Mouse (Mus musculus): Measurements from ENCODE around the gene Manbal. TPM values are rescaled to one million over a fixed set of nuclear protein-coding genes. Genes with fewer than 3 reads are reported as not detected.

The Manbal gene
- total RNA-seq (2021) = 10 to 100 TPM; 65.5 to 67.4 TPM

DNA sequence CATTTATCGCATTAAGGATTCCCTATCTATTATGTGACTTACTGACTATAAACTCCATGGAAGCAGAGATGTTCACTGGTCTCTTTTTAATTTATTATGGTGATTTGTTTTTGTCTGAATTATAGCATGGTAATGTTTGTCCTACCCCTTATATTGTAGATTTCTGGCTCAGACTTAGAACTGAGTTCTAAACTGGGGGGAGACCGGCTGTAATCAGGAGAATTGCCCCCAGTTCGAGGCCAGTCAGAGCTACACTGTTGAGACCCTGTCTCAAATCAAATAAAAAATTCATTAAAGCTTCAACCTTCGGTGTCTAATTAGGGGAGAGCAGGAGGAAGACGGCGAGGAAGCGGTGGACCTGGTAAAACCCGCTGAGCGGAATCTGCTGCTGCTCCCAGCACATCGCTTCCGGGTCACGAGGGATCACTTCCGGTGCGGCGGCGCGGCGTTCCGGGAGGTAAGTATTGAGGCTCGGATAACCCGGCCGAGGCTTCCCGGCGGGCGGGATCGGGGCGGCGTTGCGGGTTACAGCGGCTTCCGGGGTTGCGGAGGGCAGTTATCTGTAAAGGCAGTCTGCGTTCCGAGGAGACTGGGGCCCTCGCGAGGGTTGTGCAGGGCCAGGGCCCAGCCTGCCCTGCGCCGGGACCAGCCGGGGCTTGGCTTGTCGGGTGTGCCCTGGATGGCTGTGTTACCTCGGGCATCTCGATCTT, at the start of gene Manbal:
Gene Manbal (plus strand): TSS at position 411 of the 710 bp plus-strand sequence.
- intact Hi-C loops (cut with DNase I) = no loop called here
- DNase-seq (ENCODE audit: low spot score in 2 of 2) = peak; percentile 95 to 96

DNA sequence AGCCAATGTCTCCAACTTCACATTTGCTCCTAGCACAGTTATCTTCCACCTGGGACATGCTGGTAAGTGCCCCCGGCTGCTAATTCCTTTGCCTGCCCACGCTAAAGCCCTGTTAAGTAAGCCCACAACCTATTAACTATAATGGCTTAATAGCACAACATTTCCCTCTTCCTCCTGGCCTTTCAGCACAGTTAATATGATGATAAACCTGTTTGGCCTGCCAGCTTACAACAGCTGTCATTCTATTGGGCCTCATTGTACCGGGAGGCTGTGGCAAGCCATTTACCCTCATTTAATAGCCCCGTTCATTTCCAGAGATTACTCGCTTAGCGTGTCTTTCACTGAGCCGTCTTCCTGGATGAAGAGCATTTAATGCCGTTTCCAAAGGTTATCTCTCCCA, 47.3 kb upstream of the Manbal start:
- intact Hi-C loops (cut with DNase I) = no loop called here
- no peak for DNase-seq (ENCODE audit: low spot score in 2 of 2)

DNA sequence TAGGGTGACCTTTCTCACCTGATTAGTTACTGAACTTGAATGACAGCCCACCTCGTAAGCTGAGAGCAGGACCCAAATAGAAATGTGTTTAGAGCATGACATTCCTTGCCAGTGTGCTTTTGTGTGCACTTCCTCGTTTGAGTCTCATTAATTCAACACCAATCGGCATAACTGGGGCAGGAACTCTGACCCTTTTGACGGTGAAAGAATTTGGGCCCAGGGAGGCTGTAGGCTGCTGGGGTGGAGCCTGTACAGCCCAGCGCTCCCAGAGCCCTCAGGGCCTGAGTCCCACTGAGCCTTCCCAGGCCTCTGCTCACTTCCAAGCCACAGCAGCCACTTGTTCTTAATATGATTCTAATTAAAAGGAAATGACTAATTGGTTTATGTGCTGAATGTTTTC, 46.5 kb upstream of the Manbal start:
- no peak for DNase-seq (ENCODE audit: low spot score in 2 of 2)
- intact Hi-C loops (cut with DNase I) = no loop called here

- no peak for DNase-seq (ENCODE audit: low spot score in 2 of 2)
- intact Hi-C loops (cut with DNase I) = no loop called here
Observed at GRCm38 (mm10) chr2:157322029-157322766, 45.2 kb upstream of the Manbal start.

GRCm38 (mm10) chr2:157325238-157325637, 42.2 kb upstream of the Manbal start:
- intact Hi-C loops (cut with DNase I) = no loop called here

GRCm38 (mm10) chr2:157328106-157328505, 39.3 kb upstream of the Manbal start:
- intact Hi-C loops (cut with DNase I) = no loop called here
- DNase-seq (ENCODE audit: low spot score in 2 of 2) = no peak

More at GRCm38 (mm10) chr2:157325238-157325637, 42.2 kb upstream of the Manbal start:
- DNase-seq (ENCODE audit: low spot score in 2 of 2) = no peak

- DNase-seq (ENCODE audit: low spot score in 2 of 2) = no peak
- intact Hi-C loops (cut with DNase I) = no loop called here
Observed at GRCm38 (mm10) chr2:157328570-157328969, 38.8 kb upstream of the Manbal start.

DNA sequence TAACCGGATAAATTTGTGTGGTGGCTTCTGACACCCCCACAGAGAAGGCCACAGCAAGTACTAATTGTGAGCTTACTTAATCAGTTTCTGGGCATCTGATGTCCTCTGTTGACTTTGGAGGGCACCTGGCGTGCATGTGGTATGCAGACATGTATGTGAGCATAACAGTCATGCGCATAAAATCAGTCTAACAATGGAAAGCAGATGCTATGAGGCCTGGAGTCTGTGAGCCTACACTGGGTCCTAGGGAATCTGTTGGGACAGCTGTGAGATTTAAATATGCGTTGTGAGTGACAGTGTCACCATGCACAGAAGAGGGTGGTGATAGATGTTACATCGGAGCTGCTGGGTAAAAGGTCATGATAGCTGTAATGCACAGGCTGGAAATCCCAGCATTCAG, 35.3 kb upstream of the Manbal start:
- intact Hi-C loops (cut with DNase I) = no loop called here

DNA sequence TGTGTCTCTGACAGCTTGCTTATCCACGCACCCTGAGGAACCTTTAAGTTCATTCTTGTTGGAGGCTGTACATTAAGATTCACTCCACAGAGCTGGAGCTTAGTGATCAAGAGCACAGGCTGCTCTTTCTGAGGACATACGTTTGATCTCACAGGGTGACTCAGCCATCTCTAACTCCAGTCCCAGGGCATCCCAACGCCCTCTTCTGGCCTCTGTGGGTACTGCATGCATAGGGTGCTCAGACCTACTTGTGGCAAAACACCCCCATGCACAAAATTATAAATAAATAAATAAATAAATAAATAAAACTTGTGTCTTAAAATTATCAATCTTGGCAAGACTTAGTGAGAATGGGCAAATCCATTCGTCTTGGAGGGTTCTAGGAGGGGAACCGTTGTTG, 28.7 kb upstream of the Manbal start:
- DNase-seq (ENCODE audit: low spot score in 2 of 2) = peak in 1 of 2 experiments; percentile 46
- intact Hi-C loops (cut with DNase I) = loop anchor here (1.0 kb wide), 1 partner anchor 46 kb away; no protein-coding TSS in a partner anchor

More for the DNA sequence above, 35.3 kb upstream of the Manbal start:
- no peak for DNase-seq (ENCODE audit: low spot score in 2 of 2)

DNA sequence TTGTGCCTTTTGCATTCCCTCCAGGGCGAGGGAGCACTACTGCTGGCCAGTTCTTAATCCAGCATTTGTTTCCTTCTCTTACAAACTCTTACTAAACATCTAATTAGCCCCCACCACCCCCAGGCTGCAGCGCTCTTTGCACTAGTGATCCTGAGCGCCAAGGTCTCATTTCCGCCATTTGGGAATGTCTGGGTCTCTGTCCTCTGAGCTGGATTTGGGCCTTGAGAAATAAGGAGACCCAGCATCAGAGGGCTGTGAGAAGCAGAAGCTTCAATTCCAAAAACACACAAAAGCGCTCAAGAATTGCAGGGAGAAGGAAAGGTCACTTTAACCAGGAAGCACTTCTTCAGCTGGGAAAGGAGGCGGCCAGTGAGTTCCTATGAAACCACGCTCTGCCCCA, 27.9 kb upstream of the Manbal start:
- intact Hi-C loops (cut with DNase I) = loop anchor here (1.0 kb wide), 1 partner anchor 47 kb away; no protein-coding TSS in a partner anchor
- DNase-seq (ENCODE audit: low spot score in 2 of 2) = no peak

DNA sequence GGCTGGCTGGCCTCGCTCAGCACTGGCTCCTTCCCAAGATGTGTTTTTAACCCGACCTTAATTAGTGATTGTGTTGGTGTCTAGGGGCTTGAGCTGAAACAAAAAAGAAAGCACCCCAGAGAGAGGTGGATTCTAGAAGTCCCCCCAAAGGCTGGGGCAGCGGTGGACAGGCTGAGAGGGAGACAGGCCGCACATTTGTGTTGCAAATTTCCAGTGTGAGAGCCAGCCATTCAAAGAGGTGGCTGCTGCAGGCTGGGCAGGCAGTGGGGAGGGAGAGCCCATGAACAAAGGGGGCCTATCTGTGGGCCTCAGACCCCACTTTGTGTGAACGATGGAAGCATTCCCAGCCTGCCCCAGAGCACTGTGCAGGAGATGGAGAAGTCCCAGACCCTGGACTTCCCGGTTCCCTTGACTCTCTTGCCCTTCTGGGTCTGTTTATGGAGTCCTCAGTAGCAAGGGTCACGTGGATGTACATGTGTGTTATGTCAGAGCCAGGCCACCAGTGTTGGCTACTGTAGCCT, 27.1 kb upstream of the Manbal start:
- peak; percentile 43 to 46 for DNase-seq (ENCODE audit: low spot score in 2 of 2)
- intact Hi-C loops (cut with DNase I) = loop anchor here (2.0 kb wide), 1 partner anchor 227 kb away; no protein-coding TSS in a partner anchor

DNA sequence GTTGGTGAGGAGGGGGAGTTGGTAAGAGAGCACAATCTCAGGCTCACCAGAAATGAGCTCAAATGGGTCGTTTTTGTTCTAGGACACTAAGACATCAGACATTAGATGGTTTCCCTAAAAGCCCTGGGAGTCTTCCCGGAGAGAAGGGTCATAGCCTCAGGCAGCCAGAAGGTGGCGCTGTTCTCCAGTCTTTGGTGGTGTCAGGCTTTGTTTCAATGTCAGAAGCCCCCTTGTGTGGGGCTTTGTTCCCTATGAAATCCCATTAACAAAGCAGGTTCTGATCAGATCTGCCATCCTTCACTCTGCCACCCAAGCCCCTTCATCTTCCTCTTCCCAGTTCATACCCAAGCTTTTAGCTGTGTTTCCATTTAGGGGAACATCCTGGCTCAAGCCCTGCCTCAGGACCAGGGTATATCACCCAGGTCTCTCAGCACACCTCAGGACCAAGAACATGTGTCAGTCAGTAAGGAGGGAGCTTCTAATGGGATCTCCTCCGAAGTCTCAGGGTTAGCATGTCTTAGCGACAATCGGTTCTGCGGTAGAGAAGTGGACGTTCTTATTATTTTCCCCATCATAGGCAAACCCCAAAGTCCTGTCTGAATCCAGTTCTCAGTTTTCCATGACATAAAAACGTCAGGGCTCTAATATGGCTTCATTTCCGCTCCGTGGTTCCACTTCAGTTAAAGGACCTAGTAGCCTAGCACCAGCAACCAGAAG, 25.7 kb upstream of the Manbal start:
- peak; percentile 63 to 64 for DNase-seq (ENCODE audit: low spot score in 2 of 2)

DNA sequence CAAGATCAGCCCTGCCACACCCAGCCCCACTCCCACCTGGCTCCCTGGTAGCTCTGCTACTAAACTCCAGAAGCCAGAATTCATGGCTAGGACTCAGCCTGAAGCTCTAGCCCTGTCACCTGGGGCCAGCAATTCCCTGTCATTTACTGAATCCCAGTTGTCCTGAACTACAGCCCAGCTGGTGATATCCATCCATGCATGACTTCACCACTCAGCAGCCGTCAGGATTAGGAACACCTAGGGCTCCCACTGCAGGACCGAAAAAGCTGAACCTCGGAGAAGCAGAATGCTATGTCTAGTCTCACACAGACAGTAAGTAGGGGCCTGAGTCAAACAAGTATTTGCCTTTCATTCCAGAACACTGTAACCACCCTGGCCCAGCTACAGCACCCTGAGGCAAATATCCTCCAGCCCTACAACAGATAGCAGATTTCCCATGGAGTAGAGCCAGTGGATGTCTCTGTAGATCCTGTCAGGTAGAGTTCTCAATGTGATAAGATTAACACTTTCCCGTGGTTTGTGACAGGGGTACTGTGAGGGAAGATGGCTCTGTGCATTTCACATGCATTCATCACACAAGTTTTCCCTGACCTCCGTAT, 25.0 kb upstream of the Manbal start:
- intact Hi-C loops (cut with DNase I) = no loop called here
- no peak for DNase-seq (ENCODE audit: low spot score in 2 of 2)

More for the DNA sequence above, 25.7 kb upstream of the Manbal start:
- intact Hi-C loops (cut with DNase I) = loop anchor here (1.0 to 2.0 kb wide), 2 partner anchors 116 to 225 kb away; no protein-coding TSS in a partner anchor

DNA sequence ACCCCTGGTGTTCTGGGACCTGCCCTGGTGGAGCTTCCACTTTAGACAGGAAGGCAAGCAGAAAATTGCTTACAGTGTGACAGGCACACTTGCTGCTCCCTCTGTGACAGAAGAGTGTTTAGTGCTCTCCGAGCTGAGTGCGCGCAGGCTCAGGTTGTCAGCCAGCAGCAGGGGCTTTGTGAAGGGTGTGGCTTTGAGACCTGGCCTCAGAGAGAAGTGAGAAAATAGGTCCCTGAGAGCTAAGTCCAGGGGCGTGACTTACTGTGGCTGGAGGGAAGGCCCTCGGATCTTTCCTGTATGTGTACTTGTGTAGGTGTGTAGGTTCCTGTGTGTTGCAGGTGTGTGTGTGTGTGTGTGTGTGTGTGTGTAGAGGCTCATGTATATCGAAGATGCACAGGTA, 24.1 kb upstream of the Manbal start:
- intact Hi-C loops (cut with DNase I) = no loop called here
- no peak for DNase-seq (ENCODE audit: low spot score in 2 of 2)

DNA sequence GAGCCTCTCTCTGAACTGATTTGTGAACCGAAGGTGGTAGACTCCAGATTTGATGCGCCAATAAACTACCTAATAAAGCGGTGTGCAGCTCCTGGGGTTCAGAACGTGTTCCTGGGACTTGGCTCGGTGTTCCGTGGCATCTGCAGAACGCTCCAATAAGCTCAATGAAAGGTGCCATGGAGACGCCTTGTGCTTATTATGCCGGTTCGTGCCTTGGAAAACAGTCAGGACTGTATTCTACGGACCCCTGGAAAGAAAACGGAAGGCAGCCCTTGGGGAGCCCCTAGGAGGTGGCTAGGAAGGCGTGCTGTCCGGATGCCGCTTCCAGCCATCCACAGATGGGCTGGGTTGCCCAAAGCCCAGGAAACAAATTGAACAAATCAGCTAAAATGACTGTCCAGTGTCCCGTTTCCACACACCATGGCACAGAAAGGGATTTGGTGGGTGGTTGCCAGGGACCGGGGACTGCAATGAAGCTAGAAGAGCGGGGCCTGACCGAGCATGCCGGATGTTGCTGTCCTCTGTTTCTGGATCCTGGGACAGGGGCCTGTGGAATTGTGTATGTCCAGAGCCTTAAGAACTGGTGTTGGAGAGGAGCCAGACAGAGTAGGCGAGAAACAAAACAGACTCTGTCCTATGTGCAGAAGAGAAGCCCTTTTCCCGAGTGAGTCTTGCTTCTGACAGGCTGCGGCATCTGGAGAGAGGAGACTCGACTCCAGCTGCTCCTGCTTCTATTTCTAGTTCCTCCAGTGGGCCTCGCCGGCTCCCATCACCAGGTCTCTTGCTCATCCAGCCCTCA, 19.8 kb upstream of the Manbal start, which contains the start of gene Ghrh:
Gene Ghrh (minus strand): TSS at position 146 of the 799 bp plus-strand sequence.
- peak; percentile 30 to 53 for DNase-seq (ENCODE audit: low spot score in 2 of 2)
- intact Hi-C loops (cut with DNase I) = no loop called here

DNA sequence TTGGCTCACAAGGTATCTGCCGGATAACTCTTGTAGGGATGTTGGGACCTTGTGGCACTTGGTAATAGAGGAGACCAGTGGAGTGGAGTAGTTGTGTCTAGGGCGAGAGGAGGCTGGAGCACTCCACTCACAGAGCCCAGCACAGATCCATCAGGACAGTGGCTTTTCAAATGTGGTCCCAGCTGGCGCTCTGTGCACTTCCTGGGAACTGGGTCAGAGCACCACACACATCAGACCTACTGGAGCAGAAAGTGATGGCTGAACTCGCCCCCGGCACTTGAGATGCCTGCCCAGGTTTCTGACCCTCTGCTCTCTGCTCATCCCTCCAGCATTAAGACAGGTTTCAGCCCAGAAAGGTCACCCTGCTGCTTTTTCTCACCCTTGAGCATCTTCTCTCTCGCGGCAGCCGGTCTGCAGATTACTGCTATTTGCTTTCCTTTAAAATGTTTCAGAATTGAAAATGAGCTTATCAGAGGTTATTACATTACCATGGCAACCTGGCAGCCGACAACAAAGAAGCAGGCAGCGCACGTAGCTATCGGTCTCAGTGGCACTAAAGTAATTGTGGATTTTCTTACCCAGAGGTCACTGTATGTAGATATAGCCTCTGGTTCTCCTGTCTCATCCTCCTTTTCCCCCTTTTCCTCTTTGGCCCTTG, 18.1 kb upstream of the Manbal start:
- intact Hi-C loops (cut with DNase I) = no loop called here
- DNase-seq (ENCODE audit: low spot score in 2 of 2) = no peak

- DNase-seq (ENCODE audit: low spot score in 2 of 2) = no peak
- intact Hi-C loops (cut with DNase I) = no loop called here
Observed at GRCm38 (mm10) chr2:157353183-157353582, 14.2 kb upstream of the Manbal start.

GRCm38 (mm10) chr2:157354106-157354505, 13.3 kb upstream of the Manbal start:
- DNase-seq (ENCODE audit: low spot score in 2 of 2) = no peak
- intact Hi-C loops (cut with DNase I) = no loop called here

Data from left cerebral cortex, postnatal 36 days (tissue).